Mouse (Mus musculus): ENCODE data around the gene Atxn1.

Gene Atxn1

GRCm38 (mm10) chr13:45925294-45925693 is 39.5 kb downstream of the Atxn1 start:
- DNase-seq: no peak

GRCm38 (mm10) chr13:45924555-45924954 is 40.3 kb downstream of the Atxn1 start:
- DNase-seq: no peak

GRCm38 (mm10) chr13:45923086-45923485 is 41.7 kb downstream of the Atxn1 start:
- DNase-seq: no peak

GRCm38 (mm10) chr13:45922467-45922866 is 42.3 kb downstream of the Atxn1 start:
- DNase-seq: no peak

GRCm38 (mm10) chr13:45918956-45919711 is 45.7 kb downstream of the Atxn1 start:
- no peak for DNase-seq

- DNase-seq: no peak
Observed at GRCm38 (mm10) chr13:45918006-45918380, 46.8 kb downstream of the Atxn1 start.

GRCm38 (mm10) chr13:45917058-45918005 is 47.5 kb downstream of the Atxn1 start:
- no peak for DNase-seq

GRCm38 (mm10) chr13:45915921-45916320 is 48.9 kb downstream of the Atxn1 start:
- no peak for DNase-seq

- DNase-seq: peak; percentile 62
Observed at GRCm38 (mm10) chr13:45915026-45915425, 49.8 kb downstream of the Atxn1 start.

- no peak for DNase-seq
Observed at GRCm38 (mm10) chr13:45914117-45914516, 50.7 kb downstream of the Atxn1 start.

GRCm38 (mm10) chr13:45911848-45912247 is 53.0 kb downstream of the Atxn1 start:
- no peak for DNase-seq

GRCm38 (mm10) chr13:45911069-45911468 is 53.7 kb downstream of the Atxn1 start:
- no peak for DNase-seq

- no peak for DNase-seq
Observed at GRCm38 (mm10) chr13:45910348-45910747, 54.5 kb downstream of the Atxn1 start.

GRCm38 (mm10) chr13:45907181-45907691 is 57.6 kb downstream of the Atxn1 start:
- no peak for DNase-seq

- peak; percentile 50 for DNase-seq
Observed at GRCm38 (mm10) chr13:45906438-45907166, 58.2 kb downstream of the Atxn1 start.

- DNase-seq: no peak
Observed at GRCm38 (mm10) chr13:45904955-45905354, 59.9 kb downstream of the Atxn1 start.

GRCm38 (mm10) chr13:45904456-45904855 is 60.4 kb downstream of the Atxn1 start:
- DNase-seq: no peak

- DNase-seq: peak; percentile 63
Observed at GRCm38 (mm10) chr13:45903519-45904274, 61.1 kb downstream of the Atxn1 start.

GRCm38 (mm10) chr13:45902457-45902856 is 62.4 kb downstream of the Atxn1 start:
- DNase-seq: no peak

- DNase-seq: no peak
Observed at GRCm38 (mm10) chr13:45900776-45901175, 64.0 kb downstream of the Atxn1 start.

GRCm38 (mm10) chr13:45897571-45897970 is 67.2 kb downstream of the Atxn1 start:
- DNase-seq: peak; percentile 76

GRCm38 (mm10) chr13:45894760-45895159 is 70.0 kb downstream of the Atxn1 start:
- no peak for DNase-seq
